Mouse (Mus musculus) cortical plate, adult 2 months (tissue): Measurements from ENCODE around the gene Loxl3. TPM values are rescaled to one million over a fixed set of nuclear protein-coding genes. Genes with fewer than 3 reads are reported as not detected.

Source experiments
- H3K27ac ChIP-seq: fragments of 200-500 bp; 2 replicates; pipeline ENCODE4 v1.5.1; 2012; ENCODE audit warnings: low read length, control low read depth, inconsistent platforms; ENCODE audit not compliant: insufficient read depth
- H3K4me1 ChIP-seq: fragments of 200-500 bp; 2 replicates; pipeline ENCODE4 v1.6.1; 2011; ENCODE audit warnings: low read length; ENCODE audit not compliant: control insufficient read depth, insufficient read depth
- H3K4me3 ChIP-seq: fragments of 200-500 bp; 2 replicates; pipeline ENCODE4 v1.5.1; 2011; ENCODE audit warnings: mild to moderate bottlenecking, low read length, control low read depth; ENCODE audit not compliant: insufficient read depth
- CTCF ChIP-seq: fragments of 200-500 bp; IDR thresholded peaks from 2 replicates; pipeline ENCODE4 v1.5.1; 2011; ENCODE audit warnings: mild to moderate bottlenecking, control low read depth, low read length; ENCODE audit not compliant: insufficient read depth; ENCODE audit errors: extremely low read depth
- POLR2A ChIP-seq: fragments of 200-500 bp; IDR thresholded peaks from 2 replicates; pipeline ENCODE4 v1.6.1; 2011; ENCODE audit warnings: mild to moderate bottlenecking, low read length, control low read depth; ENCODE audit not compliant: insufficient read depth; ENCODE audit errors: extremely low read depth
- polyA plus RNA-seq: library from polyadenylated mRNA; depleted of rRNA; stranded (reverse); fragments of >200 nt; gene quantifications from 2 replicates; pipeline ENCODE4 v1.2.3, GENCODE M21; 2012

Loxl3 gene
- polyA plus RNA-seq, 1 experiment: 4.9 TPM

- Histone ChIP-seq H3K27ac (no peak overlapping the region), H3K4me1 (no peaks in the 10 kb centered on the region), H3K4me3 (no peak overlapping the region)
- TF ChIP-seq POLR2A (no peak), CTCF (no peak)
Measured at GRCm38 (mm10) chr6:83003850-83004249, 30.1 kb upstream of the Loxl3 start.

- no peak overlapping the region for H3K27ac ChIP-seq
- no peak overlapping the region for H3K4me3 ChIP-seq
- TF ChIP-seq CTCF (no peak), POLR2A (no peak)
- no peaks in the 10 kb centered on the region for H3K4me1 ChIP-seq
Measured at GRCm38 (mm10) chr6:83004309-83004708, 29.7 kb upstream of the Loxl3 start.

- TF ChIP-seq POLR2A: no peak
- TF ChIP-seq CTCF: no peak
- H3K27ac ChIP-seq: no peak overlapping the region
- no peaks in the 10 kb centered on the region for H3K4me1 ChIP-seq
- no peak overlapping the region for H3K4me3 ChIP-seq
Measured at GRCm38 (mm10) chr6:83004872-83005271, 29.1 kb upstream of the Loxl3 start.

- no peak for TF ChIP-seq POLR2A
- TF ChIP-seq CTCF: no peak
- Histone ChIP-seq H3K4me1 (no peaks in the 10 kb centered on the region), H3K4me3 (no peak overlapping the region)
Measured at GRCm38 (mm10) chr6:83005444-83006011, 28.4 kb upstream of the Loxl3 start.

GRCm38 (mm10) chr6:83006114-83006513 is 27.9 kb upstream of the Loxl3 start:
- Histone ChIP-seq H3K4me1 (no peaks in the 10 kb centered on the region), H3K4me3 (no peak overlapping the region), H3K27ac (no peak overlapping the region)
- no peak for TF ChIP-seq CTCF
- no peak for TF ChIP-seq POLR2A

More at GRCm38 (mm10) chr6:83005444-83006011, 28.4 kb upstream of the Loxl3 start:
- H3K27ac ChIP-seq: no peak overlapping the region

GRCm38 (mm10) chr6:83008659-83009058 is 25.3 kb upstream of the Loxl3 start:
- no peak for TF ChIP-seq POLR2A
- no peak for TF ChIP-seq CTCF

GRCm38 (mm10) chr6:83010010-83010409 is 24.0 kb upstream of the Loxl3 start:
- H3K27ac ChIP-seq: no peak overlapping the region
- H3K4me3 ChIP-seq: no peak overlapping the region
- no peak for TF ChIP-seq POLR2A
- TF ChIP-seq CTCF: no peak
- H3K4me1 ChIP-seq: no peaks in the 10 kb centered on the region

More at GRCm38 (mm10) chr6:83008659-83009058, 25.3 kb upstream of the Loxl3 start:
- no peak overlapping the region for H3K4me3 ChIP-seq
- H3K27ac ChIP-seq: no peak overlapping the region
- no peaks in the 10 kb centered on the region for H3K4me1 ChIP-seq

- H3K4me1 ChIP-seq: no peaks in the 10 kb centered on the region
- TF ChIP-seq CTCF: no peak
- no peak for TF ChIP-seq POLR2A
- no peak overlapping the region for H3K27ac ChIP-seq
- no peak overlapping the region for H3K4me3 ChIP-seq
Measured at GRCm38 (mm10) chr6:83011255-83011654, 22.7 kb upstream of the Loxl3 start.

GRCm38 (mm10) chr6:83011756-83012155 is 22.2 kb upstream of the Loxl3 start:
- no peaks in the 10 kb centered on the region for H3K4me1 ChIP-seq
- no peak for TF ChIP-seq POLR2A
- no peak for TF ChIP-seq CTCF
- H3K27ac ChIP-seq: no peak overlapping the region
- H3K4me3 ChIP-seq: no peak overlapping the region

GRCm38 (mm10) chr6:83013444-83013843 is 20.5 kb upstream of the Loxl3 start:
- H3K4me1 ChIP-seq: no peaks in the 10 kb centered on the region
- no peak overlapping the region for H3K27ac ChIP-seq
- no peak overlapping the region for H3K4me3 ChIP-seq
- TF ChIP-seq POLR2A: no peak
- TF ChIP-seq CTCF: no peak
